Mouse (Mus musculus): ENCODE measurements at regions not wholly inside any gene's neighbourhood (a gene's known extent, or its start where the extent isn't known, plus 50 kb on each side); places are given as distances from the start of the nearest gene placed in this dataset.

DNA sequence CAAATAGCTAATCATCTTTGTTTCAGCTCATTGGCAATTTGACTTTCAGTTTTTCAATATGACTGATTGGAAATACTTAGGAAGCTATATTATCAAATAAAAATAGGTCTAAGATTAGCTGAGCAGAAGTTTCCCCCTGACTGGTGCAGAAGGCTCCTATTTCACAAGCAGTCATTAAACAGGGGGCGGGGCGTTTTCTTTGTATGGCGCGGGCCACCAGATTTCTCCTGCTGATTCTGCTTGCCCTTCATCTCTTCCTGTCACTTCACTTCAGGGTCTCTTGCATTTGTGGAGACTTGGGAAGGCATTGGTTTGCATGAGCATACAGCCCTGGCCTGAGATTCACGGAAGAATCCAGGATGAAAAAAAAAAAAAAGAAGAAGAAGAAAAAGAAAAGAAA, 102.3 kb upstream of the Adgrl2 start:
- TF ChIP-seq POLR2A (IDR thresholded peaks at IDR 0.05; ENCODE audit: low read depth, low read length) (no peak), CTCF (IDR thresholded peaks at IDR 0.05; ENCODE audit: extremely low read depth, insufficient read length, insufficient replicate concordance, low read depth, low read length) (no peak)
